Mouse (Mus musculus): ENCODE data around the gene Nlgn2.

GRCm38 (mm10) chr11:69803786-69804651, 33.6 kb downstream of the Nlgn2 start:
- TF ChIP-seq CTCF (IDR thresholded peaks at IDR 0.05; ENCODE audit: control insufficient read depth, insufficient read depth, insufficient replicate concordance, low read depth, low read length) = no peak
- TF ChIP-seq POLR2A (IDR thresholded peaks at IDR 0.05; ENCODE audit: control insufficient read depth, low read depth, low read length) = 0 out of 2 replicates have a peak, but pooled peaks have one; percentile 20
